Mouse (Mus musculus): Measurements from ENCODE around the gene Ttf1. TPM values are rescaled to one million over a fixed set of nuclear protein-coding genes. Genes with fewer than 3 reads are reported as not detected.

Ttf1 gene
- total RNA-seq, 2 experiments from 2014 or later: 4.4 to 6.0 TPM

GRCm38 (mm10) chr2:29040594-29041476, 19.2 kb upstream of the Ttf1 start:
- Histone ChIP-seq H3K4me3 (no peak overlapping the region), H3K27ac (no peak overlapping the region)
- DNase-seq: no peak
- intact Hi-C loops (cut with DNase I): no loop called here
- TF ChIP-seq CTCF (IDR thresholded peaks at IDR 0.05): no peak

GRCm38 (mm10) chr2:29041477-29041768, 18.6 kb upstream of the Ttf1 start:
- TF ChIP-seq CTCF (IDR thresholded peaks at IDR 0.05): no peak
- intact Hi-C loops (cut with DNase I): no loop called here

GRCm38 (mm10) chr2:29042124-29042523, 17.9 kb upstream of the Ttf1 start:
- Histone ChIP-seq H3K27ac (no peak overlapping the region), H3K4me3 (no peak overlapping the region)
- intact Hi-C loops (cut with DNase I): no loop called here
- no peak for DNase-seq
- peak; percentile 8; the same call in 1 of the 2 replicates for TF ChIP-seq CTCF (IDR thresholded peaks at IDR 0.05)

More at GRCm38 (mm10) chr2:29041477-29041768, 18.6 kb upstream of the Ttf1 start:
- no peak overlapping the region for H3K27ac ChIP-seq
- no peak for DNase-seq
- no peak overlapping the region for H3K4me3 ChIP-seq

GRCm38 (mm10) chr2:29046151-29046550, 13.9 kb upstream of the Ttf1 start:
- TF ChIP-seq CTCF (IDR thresholded peaks at IDR 0.05): no peak
- intact Hi-C loops (cut with DNase I): no loop called here
- Histone ChIP-seq H3K27ac (no peak overlapping the region), H3K4me3 (no peak overlapping the region)
- DNase-seq: no peak

- Histone ChIP-seq H3K27ac (no peak overlapping the region), H3K4me3 (no peak overlapping the region)
- intact Hi-C loops (cut with DNase I): loop anchor here (2.0 to 10.0 kb wide), 3 partner anchors 127 to 297 kb away; partner anchors contain the start of genes Ddx31 and Gtf3c4
- TF ChIP-seq CTCF (IDR thresholded peaks at IDR 0.05): no peak
- DNase-seq: no peak
Measured at GRCm38 (mm10) chr2:29051932-29052331, 8.1 kb upstream of the Ttf1 start.

- peak; percentile 74 for TF ChIP-seq CTCF (IDR thresholded peaks at IDR 0.05)
- H3K27ac ChIP-seq: no peak overlapping the region
- no peak overlapping the region for H3K4me3 ChIP-seq
- peak; percentile 37 for DNase-seq
- intact Hi-C loops (cut with DNase I): loop anchor here (2.0 to 10.0 kb wide), 3 partner anchors 128 to 298 kb away; partner anchors contain the start of genes Ddx31 and Gtf3c4
Measured at GRCm38 (mm10) chr2:29052943-29053454, 7.1 kb upstream of the Ttf1 start.

GRCm38 (mm10) chr2:29053802-29054544, 6.1 kb upstream of the Ttf1 start:
- intact Hi-C loops (cut with DNase I): loop anchor here (2.0 to 10.0 kb wide), 3 partner anchors 129 to 299 kb away; partner anchors contain the start of genes Ddx31 and Gtf3c4
- DNase-seq: peak; percentile 48
- TF ChIP-seq CTCF (IDR thresholded peaks at IDR 0.05): peak; percentile 76

GRCm38 (mm10) chr2:29054545-29054935, 5.5 kb upstream of the Ttf1 start:
- Histone ChIP-seq H3K4me3 (peak overlapping the region; percentile 74), H3K27ac (no peak overlapping the region)
- no peak for TF ChIP-seq CTCF (IDR thresholded peaks at IDR 0.05)
- intact Hi-C loops (cut with DNase I): loop anchor here (10.0 kb wide), 1 partner anchor 210 kb away; the partner anchor contains the start of genes Ddx31 and Gtf3c4
- no peak for DNase-seq

More at GRCm38 (mm10) chr2:29053802-29054544, 6.1 kb upstream of the Ttf1 start:
- H3K27ac ChIP-seq: no peak overlapping the region
- H3K4me3 ChIP-seq: peak overlapping the region; percentile 74

- DNase-seq: peak; percentile 47
Measured at GRCm38 (mm10) chr2:29054991-29055390, 5.1 kb upstream of the Ttf1 start, which contains the start of gene Cfap77. Cfap77 (minus strand) TSS chr2:29055066.

GRCm38 (mm10) chr2:29065796-29066195, 5.7 kb downstream of the Ttf1 start:
- DNase-seq: no peak
- no peak for TF ChIP-seq CTCF (IDR thresholded peaks at IDR 0.05)
- intact Hi-C loops (cut with DNase I): no loop called here
- H3K4me3 ChIP-seq: no peak overlapping the region
- H3K27ac ChIP-seq: no peak overlapping the region

More at GRCm38 (mm10) chr2:29054991-29055390, 5.1 kb upstream of the Ttf1 start, which contains the start of gene Cfap77:
- TF ChIP-seq CTCF (IDR thresholded peaks at IDR 0.05): no peak
- intact Hi-C loops (cut with DNase I): loop anchor here (10.0 kb wide), 1 partner anchor 210 kb away; the partner anchor contains the start of genes Ddx31 and Gtf3c4
- H3K27ac ChIP-seq: no peak within 1 kb of the TSS
- peak within 1 kb of the TSS; percentile 74 for H3K4me3 ChIP-seq

- H3K27ac ChIP-seq: no peak overlapping the region
- H3K4me3 ChIP-seq: no peak overlapping the region
- peak; percentile 35; the same call in 1 of the 2 replicates for TF ChIP-seq CTCF (IDR thresholded peaks at IDR 0.05)
- intact Hi-C loops (cut with DNase I): no loop called here
- DNase-seq: no peak
Measured at GRCm38 (mm10) chr2:29066410-29066809, 6.3 kb downstream of the Ttf1 start.

GRCm38 (mm10) chr2:29074676-29075075, 14.6 kb downstream of the Ttf1 start:
- intact Hi-C loops (cut with DNase I): no loop called here
- DNase-seq: no peak
- no peak for TF ChIP-seq CTCF (IDR thresholded peaks at IDR 0.05)
- Histone ChIP-seq H3K27ac (no peak overlapping the region), H3K4me3 (no peak overlapping the region)

Measured in gastrocnemius, adult 2 months (tissue).